Mouse (Mus musculus): Measurements from ENCODE around the gene Sbk1. TPM values are rescaled to one million over a fixed set of nuclear protein-coding genes. Genes with fewer than 3 reads are reported as not detected.

Gene Sbk1
- polyA plus RNA-seq, 1 experiment from 2014 or later: 79.1 TPM

GRCm38 (mm10) chr7:126332691-126333090 is 60.3 kb downstream of the Sbk1 start:
- whole genome bisulfite sequencing: 83% methylated on average over 3 of the region's 3 CpGs
- H3K27ac ChIP-seq: no peak overlapping the region

GRCm38 (mm10) chr7:126335556-126335955 is 63.1 kb downstream of the Sbk1 start:
- no peaks in the 10 kb centered on the region for H3K4me1 ChIP-seq
- H3K27me3 ChIP-seq (ENCODE audit: poor library complexity, severe bottlenecking): no peaks in the 10 kb centered on the region
- no peak overlapping the region for H3K27ac ChIP-seq
- 79% methylated on average over 1 of the region's 1 CpGs for WGBS
- H3K4me3 ChIP-seq: no peak overlapping the region
- H3K9me3 ChIP-seq: no peaks in the 10 kb centered on the region
- DNase-seq (ENCODE audit: extremely low spot score, low spot score): no peak
- no peaks in the 10 kb centered on the region for H3K36me3 ChIP-seq (replicated peaks)

More at GRCm38 (mm10) chr7:126332691-126333090, 60.3 kb downstream of the Sbk1 start:
- DNase-seq (ENCODE audit: extremely low spot score, low spot score): no peak
- no peaks in the 10 kb centered on the region for H3K4me1 ChIP-seq
- H3K9me3 ChIP-seq: no peaks in the 10 kb centered on the region
- H3K27me3 ChIP-seq (ENCODE audit: poor library complexity, severe bottlenecking): no peaks in the 10 kb centered on the region
- no peaks in the 10 kb centered on the region for H3K36me3 ChIP-seq (replicated peaks)
- no peak overlapping the region for H3K4me3 ChIP-seq

- H3K4me3 ChIP-seq: no peak overlapping the region
- no peaks in the 10 kb centered on the region for H3K27me3 ChIP-seq (ENCODE audit: poor library complexity, severe bottlenecking)
- 91% methylated on average over 8 of the region's 8 CpGs for WGBS
- H3K4me1 ChIP-seq: no peaks in the 10 kb centered on the region
- no peak for DNase-seq (ENCODE audit: extremely low spot score, low spot score)
- H3K9me3 ChIP-seq: no peaks in the 10 kb centered on the region
- H3K36me3 ChIP-seq (replicated peaks): no peaks in the 10 kb centered on the region
- H3K27ac ChIP-seq: no peak overlapping the region
Measured at GRCm38 (mm10) chr7:126338906-126339305, 66.5 kb downstream of the Sbk1 start.

GRCm38 (mm10) chr7:126339521-126339971 is 67.1 kb downstream of the Sbk1 start:
- DNase-seq (ENCODE audit: extremely low spot score, low spot score): no peak
- H3K36me3 ChIP-seq (replicated peaks): no peaks in the 10 kb centered on the region
- WGBS: 86% methylated on average over 8 of the region's 8 CpGs
- no peak overlapping the region for H3K27ac ChIP-seq
- H3K27me3 ChIP-seq (ENCODE audit: poor library complexity, severe bottlenecking): no peaks in the 10 kb centered on the region
- H3K4me1 ChIP-seq: 0 out of 2 replicates have a peak, but pooled peaks cover under 1% of the 10 kb centered on the region
- H3K4me3 ChIP-seq: no peak overlapping the region
- no peaks in the 10 kb centered on the region for H3K9me3 ChIP-seq

- no peak overlapping the region for H3K4me3 ChIP-seq
- WGBS: 75% methylated on average over 6 of the region's 6 CpGs
- H3K9me3 ChIP-seq: no peaks in the 10 kb centered on the region
- no peak for DNase-seq (ENCODE audit: extremely low spot score, low spot score)
- H3K27me3 ChIP-seq (ENCODE audit: poor library complexity, severe bottlenecking): no peaks in the 10 kb centered on the region
- no peak overlapping the region for H3K27ac ChIP-seq
- H3K4me1 ChIP-seq: peaks cover 6% of the 10 kb centered on the region; the same call in 1 of the 2 replicates
- H3K36me3 ChIP-seq (replicated peaks): no peaks in the 10 kb centered on the region
Measured at GRCm38 (mm10) chr7:126340206-126340618, 67.8 kb downstream of the Sbk1 start.

GRCm38 (mm10) chr7:126340896-126341295 is 68.5 kb downstream of the Sbk1 start:
- H3K9me3 ChIP-seq: no peaks in the 10 kb centered on the region
- DNase-seq (ENCODE audit: extremely low spot score, low spot score): no peak
- H3K27ac ChIP-seq: no peak overlapping the region
- H3K4me1 ChIP-seq: peaks cover 6% of the 10 kb centered on the region; the same call in 1 of the 2 replicates
- no peak overlapping the region for H3K4me3 ChIP-seq
- no peaks in the 10 kb centered on the region for H3K36me3 ChIP-seq (replicated peaks)
- 68% methylated on average over 6 of the region's 6 CpGs for WGBS
- no peaks in the 10 kb centered on the region for H3K27me3 ChIP-seq (ENCODE audit: poor library complexity, severe bottlenecking)

Other genes with a start within 250 kb of the Sbk1 start
- gene Gsg1l, start 190.2 kb upstream of the Sbk1 start, polyA plus RNA-seq (2016; fragmentation: Nextera tagmentation; extraction: Ambion mirVana): 0.10 and 0.11 TPM in 2 replicates
- gene Xpo6, start 72.1 kb upstream of the Sbk1 start, polyA plus RNA-seq (2016; fragmentation: Nextera tagmentation; extraction: Ambion mirVana): 65.5 and 70.1 TPM in 2 replicates
- 2.0 and 2.4 TPM in 2 replicates for gene Lat, start 97.0 kb downstream of the Sbk1 start, polyA plus RNA-seq (2016; fragmentation: Nextera tagmentation; extraction: Ambion mirVana)
- gene Spns1, start 104.8 kb downstream of the Sbk1 start, polyA plus RNA-seq (2016; fragmentation: Nextera tagmentation; extraction: Ambion mirVana): 64.7 and 68.6 TPM in 2 replicates
- 2.6 and 2.8 TPM in 2 replicates for gene Nfatc2ip, start 124.1 kb downstream of the Sbk1 start, polyA plus RNA-seq (2016; fragmentation: Nextera tagmentation; extraction: Ambion mirVana)
- 0.07 and 0.14 TPM in 2 replicates for gene Cd19, start 142.3 kb downstream of the Sbk1 start, polyA plus RNA-seq (2016; fragmentation: Nextera tagmentation; extraction: Ambion mirVana)
- gene Rabep2, start 156.1 kb downstream of the Sbk1 start, polyA plus RNA-seq (2016; fragmentation: Nextera tagmentation; extraction: Ambion mirVana): 24.8 and 25.5 TPM in 2 replicates
- gene Atp2a1, start 190.5 kb downstream of the Sbk1 start, polyA plus RNA-seq (2016; fragmentation: Nextera tagmentation; extraction: Ambion mirVana): 0.33 TPM in 2 replicates
- gene Sh2b1, start 202.8 kb downstream of the Sbk1 start, polyA plus RNA-seq (2016; fragmentation: Nextera tagmentation; extraction: Ambion mirVana): 49.2 and 50.8 TPM in 2 replicates
- gene Tufm, start 214.7 kb downstream of the Sbk1 start, polyA plus RNA-seq (2016; fragmentation: Nextera tagmentation; extraction: Ambion mirVana): 180 and 183 TPM in 2 replicates
- gene Atxn2l, start 230.8 kb downstream of the Sbk1 start, polyA plus RNA-seq (2016; fragmentation: Nextera tagmentation; extraction: Ambion mirVana): 49.0 and 55.3 TPM in 2 replicates